Mouse (Mus musculus) testis, adult 2 months (tissue): ENCODE measurements around the gene Mturn.

ENCODE experiments used
- CTCF ChIP-seq: fragments of 200-500 bp; IDR thresholded peaks from 2 replicates; pipeline ENCODE4 v1.5.1; 2012; ENCODE audit warnings: low read depth, mild to moderate bottlenecking, inconsistent platforms, low read length, moderate library complexity; ENCODE audit not compliant: control insufficient read depth, insufficient read depth, insufficient replicate concordance
- POLR2A ChIP-seq: fragments of 200-500 bp; IDR thresholded peaks from 2 replicates; pipeline ENCODE4 v1.6.1; 2012; ENCODE audit warnings: low read depth, mild to moderate bottlenecking, inconsistent platforms, low read length, moderate library complexity; ENCODE audit not compliant: control insufficient read depth

- no peak for TF ChIP-seq CTCF
- no peak for TF ChIP-seq POLR2A
These were observed 17.5 kb downstream of the Mturn start for GRCm38 (mm10) chr6:54698691-54699476.
